Comparison of ENCODE assay signal across 8 mouse cellular contexts in the genomic region with DNA sequence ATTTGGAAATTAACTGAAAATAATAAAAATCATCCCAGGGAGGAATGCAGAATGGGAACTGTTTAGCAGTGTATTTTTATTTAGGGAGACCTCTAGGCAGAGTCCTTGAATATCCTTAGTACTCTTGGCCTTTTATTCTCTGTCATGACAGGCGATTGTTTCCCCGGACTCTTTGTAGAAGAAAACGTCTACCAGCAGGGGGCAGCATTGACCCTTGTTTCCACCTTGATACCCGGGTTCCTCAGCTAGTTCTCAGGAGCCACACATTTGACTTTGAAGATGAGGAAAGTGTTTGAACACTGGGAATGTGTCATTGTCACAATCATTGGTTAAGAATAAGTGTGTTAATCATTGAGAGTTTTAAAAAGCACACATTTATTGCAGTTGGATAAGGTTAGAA.
DNase-seq lines count a peak whose midpoint lies in the region; ATAC-seq and TF ChIP-seq lines count a peak whose summit lies in the region.

No protein-coding gene starts in this region.

- no peaks in the 10 kb centered on the region for H3K9me3 ChIP-seq in neural tube, embryonic 11.5 days (ENCODE audit: control insufficient read depth, low read length)

- DNase-seq in monocyte, adult 2 months (ENCODE audit: low read depth in 1 of 2, low spot score in 2 of 2) = peak; percentile 5 to 8
- DNase-seq in cerebellum, postnatal 4 days (ENCODE audit: low spot score in 2 of 2) = peak; percentile 87
- DNase-seq in gastrocnemius, postnatal 14 days = peak; percentile 72
- peak; percentile 83 for DNase-seq in kidney, adult 18-20 months
- DNase-seq in left cerebral cortex, postnatal 36 days (ENCODE audit: low spot score in 2 of 2) = peak; percentile 72 to 80
- peak; percentile 86 for DNase-seq in neural tube, embryonic 11.5 days (ENCODE audit: low spot score)

- intact Hi-C loops in gastrocnemius, postnatal 14 days (cut with DNase I; ENCODE audit: low total_unique reads) = no loop called here
- intact Hi-C loops in left cerebral cortex, postnatal 36 days (cut with DNase I) = loop anchor here (5.0 kb wide), 5 partner anchors 206 to 1811 kb away; no protein-coding TSS in a partner anchor

- no peak for ATAC-seq in monocyte, adult 5-6 weeks (replicated peaks; ENCODE audit: insufficient number of reproducible peaks, low FRiP score, low TSS enrichment, poor library complexity, severe bottlenecking)
- peak; percentile 66; the same call in 1 of the 2 replicates for ATAC-seq in neural tube, embryonic 11.5 days (ENCODE audit: insufficient read depth, low FRiP score, low TSS enrichment)

- TF ChIP-seq POLR2A in testis, adult 2 months (IDR thresholded peaks at IDR 0.05; ENCODE audit: control insufficient read depth, low read depth, low read length) = no peak

- 2% methylated on average over 4 of the region's 4 CpGs for WGBS in neural tube, embryonic 11.5 days

- TF ChIP-seq CTCF in testis, adult 2 months (IDR thresholded peaks at IDR 0.05; ENCODE audit: control insufficient read depth, insufficient read depth, insufficient replicate concordance, low read depth, low read length) = peak; percentile 15; the same call in 1 of the 2 replicates

- H3K4me3 ChIP-seq in neural tube, embryonic 11.5 days (ENCODE audit: low read depth, low read length) = no peak overlapping the region
- no peak overlapping the region for H3K4me3 ChIP-seq in testis, adult 2 months (ENCODE audit: control insufficient read depth, low read depth, low read length)

- no peaks in the 10 kb centered on the region for H3K4me1 ChIP-seq in neural tube, embryonic 11.5 days (ENCODE audit: control insufficient read depth, insufficient read depth, low read length)
- H3K4me1 ChIP-seq in testis, adult 2 months (ENCODE audit: control insufficient read depth, insufficient read depth, low read length) = no peaks in the 10 kb centered on the region

- H3K27ac ChIP-seq in neural tube, embryonic 11.5 days (ENCODE audit: low read depth, low read length) = no peak overlapping the region
- no peak overlapping the region for H3K27ac ChIP-seq in testis, adult 2 months (ENCODE audit: control insufficient read depth, insufficient read depth, low read depth, low read length)

- H3K4me2 ChIP-seq in neural tube, embryonic 11.5 days (ENCODE audit: low read depth) = no peak overlapping the region

- H3K9ac ChIP-seq in neural tube, embryonic 11.5 days (ENCODE audit: low read length) = no peak overlapping the region

- H3K36me3 ChIP-seq in neural tube, embryonic 11.5 days (ENCODE audit: control insufficient read depth, insufficient read depth, low read length) = no peaks in the 10 kb centered on the region
- H3K36me3 ChIP-seq in testis, adult 2 months (ENCODE audit: control insufficient read depth, insufficient read depth, low read length) = no peaks in the 10 kb centered on the region

- no peaks in the 10 kb centered on the region for H3K27me3 ChIP-seq in neural tube, embryonic 11.5 days (ENCODE audit: control insufficient read depth, insufficient read depth, low read length)
- H3K27me3 ChIP-seq in testis, adult 2 months (ENCODE audit: control insufficient read depth, insufficient read depth, low read length) = no peaks in the 10 kb centered on the region

Comparison
In these comparisons a context has a peak if more than half of its experiments do, and no peak if none do; other contexts are left out.
1. DNase-seq: peak in every context shown above with its lines; median percentile 87 in cerebellum, postnatal 4 days; 86 in neural tube, embryonic 11.5 days; 83 in kidney, adult 18-20 months; 76 in left cerebral cortex, postnatal 36 days; 72 in gastrocnemius, postnatal 14 days; 6 in monocyte, adult 2 months.